Mouse (Mus musculus) embryonic facial prominence, embryonic 14.5 days (tissue): ENCODE data around the gene Scn5a. TPM values are rescaled to one million over a fixed set of nuclear protein-coding genes. Genes with fewer than 3 reads are reported as not detected.
A peak's percentile ranks its signal among the peaks of the same experiment; 100 is the strongest.

Experiments used
- ATAC-seq: fragments of 200-750 bp; cut with Nextera tagmentation; 2 replicates; pipeline ENCODE4 v1.8.0; 2017; ENCODE audit warnings: low read depth, moderate number of reproducible peaks, moderate TSS enrichment
- DNase-seq: peaks from one replicate; pipeline ENCODE4 v3.0.0-alpha.2; 2015; ENCODE audit warnings: low spot score
- H3K27ac ChIP-seq: fragments of 300-500 bp; sonication (generic); replicated peaks from 2 replicates; pipeline ENCODE4 v1.5.1; 2014; ENCODE audit warnings: low read depth, mild to moderate bottlenecking, low read length, moderate library complexity
- H3K27me3 ChIP-seq: fragments of 300-500 bp; sonication (generic); replicated peaks from 2 replicates; pipeline ENCODE4 v1.6.1; 2014; ENCODE audit warnings: low read length; ENCODE audit not compliant: control insufficient read depth, insufficient read depth
- H3K36me3 ChIP-seq: fragments of 300-500 bp; sonication (generic); 2 replicates; pipeline ENCODE4 v1.6.1; 2014; ENCODE audit warnings: low read length, mixed read lengths; ENCODE audit not compliant: control insufficient read depth, insufficient read depth
- H3K4me1 ChIP-seq: fragments of 300-500 bp; sonication (generic); 2 replicates; pipeline ENCODE4 v1.6.1; 2014; ENCODE audit warnings: antibody characterized with exemption, low read length; ENCODE audit not compliant: control insufficient read depth, insufficient read depth
- H3K4me2 ChIP-seq: fragments of 300-500 bp; sonication (generic); 2 replicates; pipeline ENCODE4 v1.6.1; 2014; ENCODE audit warnings: low read depth, mild to moderate bottlenecking, low read length, moderate library complexity, mixed read lengths
- H3K4me3 ChIP-seq: fragments of 300-500 bp; sonication (generic); 2 replicates; pipeline ENCODE4 v1.5.1; 2014; ENCODE audit warnings: low read depth, mild to moderate bottlenecking, low read length
- H3K9ac ChIP-seq: fragments of 300-500 bp; sonication (generic); 2 replicates; pipeline ENCODE4 v1.6.1; 2014; ENCODE audit warnings: low read depth, mild to moderate bottlenecking, low read length, moderate library complexity, mixed read lengths
- H3K9me3 ChIP-seq: fragments of 300-500 bp; sonication (generic); 2 replicates; pipeline ENCODE4 v1.6.1; 2016; ENCODE audit warnings: low read length; ENCODE audit not compliant: control insufficient read depth
- WGBS: fragments of 180-500 bp; shearing (Covaris S2); extraction: QIAGEN DNeasy Blood & Tissue Kit; methylation state at CpG from one replicate; pipeline ENCODE4 v1.1.7; 2014; 5-methylcytosine and 5-hydroxymethylcytosine counted together
- polyA plus RNA-seq: library from polyadenylated mRNA; unstranded; fragments of >200 nt; fragmentation: Nextera tagmentation; extraction: Ambion mirVana; gene quantifications from 2 replicates; pipeline ENCODE4 v1.2.1, GENCODE M21; 2014

Gene Scn5a
- polyA plus RNA-seq, 1 experiment from 2014 or later: 0.67 TPM

DNA sequence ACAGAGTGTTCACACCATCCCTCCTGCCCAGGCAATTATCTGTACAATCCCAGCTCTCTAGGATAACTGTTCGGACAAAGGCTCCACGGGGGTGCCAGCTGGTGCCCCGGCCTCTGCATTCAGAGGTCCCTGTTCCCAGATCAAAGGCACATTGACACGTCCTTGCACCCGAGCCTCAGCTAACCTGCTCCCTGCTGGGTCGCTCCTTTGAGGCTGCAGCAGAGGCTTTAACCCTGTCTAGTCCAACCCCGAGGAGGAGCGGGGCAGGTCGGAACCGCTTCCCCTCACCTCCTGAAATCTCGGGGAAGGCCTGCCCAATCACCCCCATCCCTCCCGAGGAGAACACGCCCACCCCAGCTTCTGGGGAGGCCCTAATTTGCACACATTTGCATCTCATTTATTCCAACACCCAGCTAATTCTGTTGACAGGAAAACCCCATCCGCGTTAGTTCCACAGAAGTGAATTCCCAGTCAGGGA lies 7.4 kb downstream of the Scn5a start:
- DNase-seq (no peak), ATAC-seq (no peak)
- Histone ChIP-seq H3K9ac (no peak overlapping the region), H3K27me3 (peaks cover 71% of the 10 kb centered on the region), H3K27ac (no peak overlapping the region), H3K4me2 (no peak overlapping the region), H3K9me3 (no peaks in the 10 kb centered on the region), H3K4me1 (no peaks in the 10 kb centered on the region), H3K4me3 (no peak overlapping the region), H3K36me3 (no peaks in the 10 kb centered on the region)
- WGBS: 2% methylated on average over 15 of the region's 15 CpGs

DNA sequence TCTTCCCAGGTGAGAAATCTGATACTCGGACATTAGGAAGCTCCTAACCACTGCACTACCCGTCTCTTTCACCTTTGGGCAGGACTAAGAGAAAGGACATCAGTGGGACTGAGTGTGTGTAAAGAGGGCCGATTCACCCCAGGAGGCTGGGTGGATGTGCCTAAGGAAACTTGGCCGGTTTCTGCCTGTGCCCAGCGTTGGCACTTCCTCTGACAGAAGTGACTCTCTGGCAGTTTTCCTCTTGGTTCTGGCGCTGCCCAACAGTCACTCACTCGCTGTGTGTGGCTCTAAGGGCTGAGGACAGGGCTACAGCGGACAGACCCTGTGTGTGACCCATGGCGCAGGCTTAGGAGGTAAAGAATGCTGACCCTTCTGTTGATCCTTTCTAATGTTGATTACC lies 8.2 kb downstream of the Scn5a start:
- DNase-seq (no peak), ATAC-seq (no peak)
- WGBS: 17% methylated on average over 9 of the region's 9 CpGs
- no peaks in the 10 kb centered on the region for H3K36me3 ChIP-seq
- no peak overlapping the region for H3K4me2 ChIP-seq
- H3K9ac ChIP-seq: no peak overlapping the region
- H3K4me3 ChIP-seq: no peak overlapping the region
- no peaks in the 10 kb centered on the region for H3K4me1 ChIP-seq
- H3K27ac ChIP-seq: no peak overlapping the region
- no peaks in the 10 kb centered on the region for H3K9me3 ChIP-seq
- peaks cover 63% of the 10 kb centered on the region for H3K27me3 ChIP-seq

DNA sequence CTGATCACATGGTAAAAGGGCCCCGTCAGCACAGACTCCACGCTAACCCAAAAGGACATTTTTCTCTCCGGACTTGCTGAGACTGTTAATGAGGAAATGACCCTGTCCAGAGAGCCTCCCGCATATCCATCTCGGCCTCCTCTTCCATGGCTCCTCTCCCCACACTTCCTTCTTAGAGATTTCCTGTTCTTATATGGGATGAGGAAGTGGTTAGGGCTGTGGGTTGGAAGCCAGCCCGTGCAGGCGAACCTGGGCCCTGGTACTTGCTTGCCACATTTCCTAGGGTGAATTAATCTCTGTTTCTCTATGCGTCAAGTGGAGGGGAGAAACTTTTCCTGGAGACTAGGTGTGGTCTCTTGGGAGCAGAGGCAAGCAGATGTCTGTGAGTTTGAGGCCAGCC lies 10.1 kb downstream of the Scn5a start:
- Histone ChIP-seq H3K9ac (no peak overlapping the region), H3K27me3 (peaks cover 48% of the 10 kb centered on the region), H3K4me2 (no peak overlapping the region), H3K9me3 (no peaks in the 10 kb centered on the region), H3K4me3 (no peak overlapping the region), H3K4me1 (no peaks in the 10 kb centered on the region), H3K27ac (no peak overlapping the region), H3K36me3 (no peaks in the 10 kb centered on the region)
- ATAC-seq: no peak
- 76% methylated on average over 8 of the region's 8 CpGs for WGBS
- DNase-seq: no peak

DNA sequence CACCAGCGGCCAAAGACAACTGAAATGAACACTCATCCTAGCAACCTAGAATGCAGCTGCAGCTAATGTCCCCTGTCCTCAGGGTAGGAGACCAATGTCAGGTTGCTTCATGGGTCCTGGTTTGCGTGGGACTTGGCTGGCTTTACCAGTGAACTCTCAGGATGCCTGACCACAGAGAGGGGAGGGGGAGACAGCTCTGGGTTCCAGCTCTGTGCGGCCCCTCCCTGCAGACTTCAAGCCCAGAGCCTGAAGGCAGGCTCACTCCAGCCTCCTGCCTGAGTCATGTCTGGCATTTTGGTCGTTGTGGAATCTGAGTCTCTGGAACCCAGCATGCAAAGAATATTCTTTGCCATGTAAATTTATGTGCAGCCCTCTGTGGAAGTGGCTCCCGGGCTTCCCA lies 11.0 kb downstream of the Scn5a start:
- ATAC-seq (no peak), DNase-seq (no peak)
- 64% methylated on average over 5 of the region's 5 CpGs for WGBS
- H3K36me3 ChIP-seq: no peaks in the 10 kb centered on the region
- H3K4me3 ChIP-seq: no peak overlapping the region
- H3K4me1 ChIP-seq: no peaks in the 10 kb centered on the region
- H3K9me3 ChIP-seq: no peaks in the 10 kb centered on the region
- H3K9ac ChIP-seq: no peak overlapping the region
- H3K4me2 ChIP-seq: no peak overlapping the region
- H3K27me3 ChIP-seq: peaks cover 40% of the 10 kb centered on the region
- H3K27ac ChIP-seq: no peak overlapping the region

DNA sequence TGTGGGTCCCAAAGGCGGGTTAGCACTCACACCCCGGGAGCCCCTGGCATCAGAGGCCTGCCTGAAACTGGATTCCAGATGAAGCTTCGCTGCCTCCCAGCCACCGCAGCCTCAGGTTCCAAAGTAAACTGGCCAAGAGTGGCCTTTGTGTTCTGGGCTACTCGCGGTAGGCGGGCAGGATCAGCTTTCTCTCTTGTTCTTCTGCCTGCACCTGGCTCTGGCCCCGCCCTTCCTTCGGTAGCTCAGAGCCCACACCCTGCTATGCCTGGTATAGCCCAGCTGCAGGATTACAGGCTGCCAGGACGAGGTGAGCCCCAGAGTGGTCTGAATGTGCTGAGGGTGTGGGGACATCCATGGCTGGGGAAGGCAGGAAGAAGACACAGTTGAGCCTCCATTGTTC lies 12.6 kb downstream of the Scn5a start:
- H3K27me3 ChIP-seq: peaks cover 24% of the 10 kb centered on the region

GRCm38 (mm10) chr9:119564803-119565202 lies 14.0 kb downstream of the Scn5a start:
- DNase-seq: no peak
- Histone ChIP-seq H3K4me3 (no peak overlapping the region), H3K27ac (no peak overlapping the region), H3K36me3 (no peaks in the 10 kb centered on the region), H3K9me3 (no peaks in the 10 kb centered on the region), H3K4me1 (no peaks in the 10 kb centered on the region; the same call in 1 of the 2 replicates), H3K4me2 (no peak overlapping the region), H3K27me3 (peaks cover 10% of the 10 kb centered on the region; the same call in 1 of the 2 replicates), H3K9ac (no peak overlapping the region)
- WGBS: 71% methylated on average over 6 of the region's 6 CpGs
- no peak for ATAC-seq

More for the DNA sequence above, 12.6 kb downstream of the Scn5a start:
- Histone ChIP-seq H3K4me1 (no peaks in the 10 kb centered on the region; the same call in 1 of the 2 replicates), H3K36me3 (no peaks in the 10 kb centered on the region), H3K9ac (no peak overlapping the region), H3K27ac (no peak overlapping the region), H3K4me2 (no peak overlapping the region), H3K4me3 (no peak overlapping the region), H3K9me3 (no peaks in the 10 kb centered on the region)
- peak; percentile 58 for DNase-seq
- WGBS: 6% methylated on average over 10 of the region's 10 CpGs
- peak; percentile 89 for ATAC-seq

DNA sequence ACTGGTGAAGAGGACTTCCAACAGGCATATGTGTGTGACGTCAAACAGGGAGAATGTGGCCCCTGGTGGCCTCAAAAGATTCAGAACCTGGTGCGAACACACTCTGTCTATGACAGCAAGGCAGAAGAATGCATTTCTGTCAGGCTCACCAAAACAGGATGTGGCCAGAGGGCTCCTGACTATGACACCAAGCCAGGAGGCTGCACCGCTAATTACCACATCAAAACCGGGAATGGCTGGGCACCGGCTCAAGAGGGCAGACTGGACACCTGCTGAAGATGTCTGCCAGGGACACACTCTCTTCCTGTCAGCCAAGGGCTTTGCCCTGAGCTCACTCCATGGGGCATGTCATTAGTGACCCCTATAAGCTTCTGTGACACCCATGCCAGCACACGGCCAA lies 15.2 kb downstream of the Scn5a start:
- Histone ChIP-seq H3K4me3 (no peak overlapping the region), H3K27me3 (peaks cover 10% of the 10 kb centered on the region; the same call in 1 of the 2 replicates), H3K4me1 (no peaks in the 10 kb centered on the region; the same call in 1 of the 2 replicates), H3K4me2 (no peak overlapping the region), H3K9me3 (no peaks in the 10 kb centered on the region), H3K9ac (no peak overlapping the region), H3K36me3 (no peaks in the 10 kb centered on the region), H3K27ac (no peak overlapping the region)
- ATAC-seq: no peak
- 55% methylated on average over 6 of the region's 6 CpGs for WGBS
- no peak for DNase-seq

GRCm38 (mm10) chr9:119562256-119562655 lies 16.6 kb downstream of the Scn5a start:
- Histone ChIP-seq H3K4me1 (no peaks in the 10 kb centered on the region; the same call in 1 of the 2 replicates), H3K27ac (no peak overlapping the region), H3K9me3 (no peaks in the 10 kb centered on the region), H3K27me3 (peaks cover 10% of the 10 kb centered on the region; the same call in 1 of the 2 replicates), H3K4me3 (no peak overlapping the region), H3K36me3 (no peaks in the 10 kb centered on the region), H3K4me2 (no peak overlapping the region), H3K9ac (no peak overlapping the region)
- ATAC-seq (no peak), DNase-seq (no peak)
- whole genome bisulfite sequencing: 56% methylated on average over 12 of the region's 12 CpGs

DNA sequence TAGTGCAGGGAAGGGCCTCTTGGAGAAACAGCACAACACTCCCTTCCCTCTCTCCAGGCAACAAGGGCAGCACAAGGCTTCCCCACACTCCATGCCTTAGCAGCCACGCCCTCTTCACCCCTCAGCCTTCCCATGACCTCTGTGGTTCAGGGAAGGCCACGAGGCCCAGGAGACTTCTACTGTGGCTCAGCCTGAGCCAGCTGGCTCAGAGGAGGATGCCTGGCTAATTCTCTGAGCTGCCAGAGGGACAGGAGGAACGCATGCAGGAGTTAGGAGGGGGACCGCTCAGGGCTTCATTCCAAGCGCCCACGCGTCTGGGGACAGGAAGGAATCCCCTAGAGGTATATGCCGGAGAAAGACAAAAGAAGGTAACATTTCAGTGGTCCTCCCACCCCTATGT lies 17.1 kb downstream of the Scn5a start:
- WGBS: 41% methylated on average over 8 of the region's 8 CpGs
- Histone ChIP-seq H3K27me3 (peaks cover 7% of the 10 kb centered on the region; the same call in 1 of the 2 replicates), H3K4me1 (no peaks in the 10 kb centered on the region; the same call in 1 of the 2 replicates), H3K9ac (no peak overlapping the region), H3K27ac (no peak overlapping the region), H3K36me3 (no peaks in the 10 kb centered on the region), H3K4me2 (no peak overlapping the region), H3K4me3 (no peak overlapping the region), H3K9me3 (no peaks in the 10 kb centered on the region)
- ATAC-seq (no peak), DNase-seq (no peak)
